25 mouse cellular contexts compared by ENCODE assay signal in genomic region chrX:70089154-70089801, GRCm38 (mm10).
DNase-seq lines count a peak whose midpoint lies in the region; ATAC-seq and TF ChIP-seq lines count a peak whose summit lies in the region.
"Had no signal": no experiment of that assay in that cellular context is flagged by ENCODE, and none has a peak within 500 bp of the region (broad histone marks: within the 10 kb centered on the region; RNA-seq: fewer than 3 reads in every experiment).

No protein-coding gene starts in this region.

- H3K27me3 ChIP-seq in kidney, embryonic 14.5 days (ENCODE audit: control insufficient read depth, insufficient read depth, low read length): no peaks in the 10 kb centered on the region
- no peaks in the 10 kb centered on the region for H3K27me3 ChIP-seq in kidney, adult 2 months (replicated peaks; ENCODE audit: control insufficient read depth, insufficient read depth, low read length)
- H3K27me3 ChIP-seq in cerebellum, adult 2 months (ENCODE audit: control insufficient read depth, insufficient read depth, low read length): no peaks in the 10 kb centered on the region
- H3K27me3 ChIP-seq: embryonic facial prominence, embryonic 13.5 days; forebrain, embryonic 12.5 days; forebrain, embryonic 15.5 days; heart, embryonic 12.5 days; heart, embryonic 15.5 days; hindbrain, embryonic 15.5 days had no signal

- no peak overlapping the region for H3K4me2 ChIP-seq in kidney, embryonic 14.5 days (replicated peaks; ENCODE audit: low read depth, low read length)
- H3K4me2 ChIP-seq: embryonic facial prominence, embryonic 13.5 days; forebrain, embryonic 12.5 days; forebrain, embryonic 15.5 days; heart, embryonic 12.5 days; heart, embryonic 15.5 days; hindbrain, embryonic 15.5 days had no signal

- no peaks in the 10 kb centered on the region for H3K9me3 ChIP-seq in kidney, embryonic 14.5 days (ENCODE audit: control insufficient read depth, low read length)
- H3K9me3 ChIP-seq: embryonic facial prominence, embryonic 13.5 days; forebrain, embryonic 12.5 days; forebrain, embryonic 15.5 days; heart, embryonic 12.5 days; heart, embryonic 15.5 days; hindbrain, embryonic 15.5 days had no signal

- no peak overlapping the region for H3K9ac ChIP-seq in kidney, embryonic 14.5 days (ENCODE audit: low read depth, low read length)
- H3K9ac ChIP-seq: embryonic facial prominence, embryonic 13.5 days; forebrain, embryonic 12.5 days; forebrain, embryonic 15.5 days; heart, embryonic 12.5 days; heart, embryonic 15.5 days; hindbrain, embryonic 15.5 days had no signal

- no peaks in the 10 kb centered on the region for H3K4me1 ChIP-seq in kidney, embryonic 14.5 days (ENCODE audit: control insufficient read depth, insufficient read depth, low read length)
- no peaks in the 10 kb centered on the region for H3K4me1 ChIP-seq in kidney, adult 2 months (ENCODE audit: control insufficient read depth, insufficient read depth, low read length)
- H3K4me1 ChIP-seq in cerebellum, adult 2 months (ENCODE audit: control insufficient read depth, insufficient read depth, low read length): no peaks in the 10 kb centered on the region
- H3K4me1 ChIP-seq: forebrain, embryonic 12.5 days; forebrain, embryonic 15.5 days; heart, embryonic 12.5 days; heart, embryonic 15.5 days; hindbrain, embryonic 15.5 days had no signal

- no peak for TF ChIP-seq CTCF in kidney, adult 2 months (conservative IDR thresholded peaks at IDR 0.05; ENCODE audit: insufficient read depth, insufficient read length, low read depth, low read length)
- no peak for TF ChIP-seq CTCF in cerebellum, adult 2 months (IDR thresholded peaks at IDR 0.05; ENCODE audit: borderline replicate concordance, insufficient read depth, low read depth, low read length)

- H3K4me3 ChIP-seq in kidney, embryonic 14.5 days (ENCODE audit: low read length): no peak overlapping the region
- no peak overlapping the region for H3K4me3 ChIP-seq in kidney, adult 2 months (ENCODE audit: insufficient read depth, low read depth, low read length)
- H3K4me3 ChIP-seq in cerebellum, adult 2 months (replicated peaks; ENCODE audit: insufficient read depth, low read depth, low read length): no peak overlapping the region
- H3K4me3 ChIP-seq: embryonic facial prominence, embryonic 13.5 days; erythroblast, embryonic 14.5 days; forebrain, embryonic 12.5 days; forebrain, embryonic 15.5 days; gastrocnemius, adult 2 months; heart, embryonic 12.5 days; heart, embryonic 15.5 days; hindbrain, embryonic 15.5 days had no signal

- no peak for DNase-seq in kidney, adult 2 months
- peak; percentile 23 for DNase-seq in embryo, embryonic 10 days (ENCODE audit: low spot score)
- DNase-seq in embryo, embryonic 9.5 days (ENCODE audit: extremely low spot score): peak; percentile 1
- DNase-seq in mesoderm, embryonic 11.5 days (ENCODE audit: low read depth, low spot score): peak; percentile 55
- DNase-seq in gastrocnemius, postnatal 10 days: no peak
- DNase-seq in cerebellum, adult 2 months: no peak
- DNase-seq: adrenal gland, adult 8-10 months; adrenal gland, postnatal 25 days; cerebellum, adult 11-12 months; cerebellum, adult 9-10 months; cerebellum, postnatal 14 days; gastrocnemius, adult 2 months; gastrocnemius, postnatal 25 days; heart, adult 18-20 months; heart, postnatal 10 days; heart, postnatal 36 days had no signal

- no peaks in the 10 kb centered on the region for H3K36me3 ChIP-seq in kidney, embryonic 14.5 days (ENCODE audit: control insufficient read depth, insufficient read depth, low read length)
- no peaks in the 10 kb centered on the region for H3K36me3 ChIP-seq in kidney, adult 2 months (ENCODE audit: control insufficient read depth, insufficient read depth, low read length)
- H3K36me3 ChIP-seq: embryonic facial prominence, embryonic 13.5 days; forebrain, embryonic 12.5 days; forebrain, embryonic 15.5 days; heart, embryonic 12.5 days; heart, embryonic 15.5 days; hindbrain, embryonic 15.5 days had no signal

- peak; percentile 55; the same call in 1 of the 2 replicates for ATAC-seq in kidney, embryonic 14.5 days (ENCODE audit: low FRiP score, low TSS enrichment)
- ATAC-seq: activated CD4-positive, CD25-positive, alpha-beta regulatory T cell, adult 4 months; forebrain, embryonic 15.5 days had no signal

- 37% methylated on average over 4 of the region's 4 CpGs for WGBS in kidney, embryonic 14.5 days
- 32% methylated on average over 4 of the region's 4 CpGs for WGBS in kidney, adult 2 months
- WGBS in cerebellum, adult 2 months: 71% methylated on average over 4 of the region's 4 CpGs

- H3K27ac ChIP-seq in kidney, embryonic 14.5 days (ENCODE audit: low read depth, low read length): no peak overlapping the region
- H3K27ac ChIP-seq in kidney, adult 2 months (ENCODE audit: insufficient read depth, low read depth, low read length): no peak overlapping the region
- H3K27ac ChIP-seq in cerebellum, adult 2 months (ENCODE audit: insufficient read depth, low read length): no peak overlapping the region
- H3K27ac ChIP-seq: embryonic facial prominence, embryonic 13.5 days; forebrain, embryonic 12.5 days; forebrain, embryonic 15.5 days; gastrocnemius, adult 2 months; heart, embryonic 15.5 days; hindbrain, embryonic 15.5 days had no signal

- TF ChIP-seq POLR2A in kidney, adult 2 months (IDR thresholded peaks at IDR 0.05; ENCODE audit: low read depth, low read length): no peak
- TF ChIP-seq POLR2A in cerebellum, adult 2 months (IDR thresholded peaks at IDR 0.05; ENCODE audit: borderline replicate concordance, insufficient read depth, low read length): no peak

Comparison
In these comparisons a context has a peak if more than half of its experiments do, and no peak if none do; other contexts are left out.
1. DNase-seq: peak in embryo, embryonic 10 days (single experiment), embryo, embryonic 9.5 days (single experiment) and mesoderm, embryonic 11.5 days (single experiment); none in kidney, adult 2 months (single experiment), gastrocnemius, postnatal 10 days (single experiment) and cerebellum, adult 2 months (0 of 2).